Mouse (Mus musculus) intestine, embryonic 14.5 days (tissue): ENCODE results near the gene Itprip. TPM values are rescaled to one million over a fixed set of nuclear protein-coding genes. Genes with fewer than 3 reads are reported as not detected.
A peak's percentile ranks its signal among the peaks of the same experiment; 100 is the strongest.

ENCODE experiments used
- ATAC-seq: fragments of 200-750 bp; cut with Nextera tagmentation; replicated peaks from 2 replicates; pipeline ENCODE4 v1.8.0; 2017; ENCODE audit warnings: low read depth, moderate number of reproducible peaks, moderate TSS enrichment, moderate library complexity; ENCODE audit not compliant: low FRiP score, low TSS enrichment
- DNase-seq: peaks from one replicate; pipeline ENCODE4 v3.0.0-alpha.2; 2018; ENCODE audit warnings: low spot score
- H3K27ac ChIP-seq: fragments of 300-500 bp; sonication (generic); 2 replicates; pipeline ENCODE4 v1.5.1; 2014; ENCODE audit warnings: low read depth, mild to moderate bottlenecking, control low read depth
- H3K27me3 ChIP-seq: fragments of 300-500 bp; sonication (generic); replicated peaks from 2 replicates; pipeline ENCODE4 v1.6.1; 2014; ENCODE audit warnings: low read length, control low read depth; ENCODE audit not compliant: control insufficient read depth, insufficient read depth
- H3K36me3 ChIP-seq: fragments of 300-500 bp; sonication (generic); 2 replicates; pipeline ENCODE4 v1.6.1; 2014; ENCODE audit warnings: low read length, control low read depth; ENCODE audit not compliant: control insufficient read depth, insufficient read depth
- H3K4me1 ChIP-seq: fragments of 300-500 bp; sonication (generic); replicated peaks from 2 replicates; pipeline ENCODE4 v1.6.1; 2014; ENCODE audit warnings: low read length, control low read depth, mixed read lengths; ENCODE audit not compliant: control insufficient read depth, insufficient read depth
- H3K4me2 ChIP-seq: fragments of 300-500 bp; sonication (generic); 2 replicates; pipeline ENCODE4 v1.6.1; 2014; ENCODE audit warnings: low read length
- H3K4me3 ChIP-seq: fragments of 300-500 bp; sonication (generic); 2 replicates; pipeline ENCODE4 v1.5.1; 2014; ENCODE audit warnings: low read depth, low read length, control low read depth, mixed read lengths
- H3K9ac ChIP-seq: fragments of 300-500 bp; sonication (generic); 2 replicates; pipeline ENCODE4 v1.6.1; 2014; ENCODE audit warnings: mild to moderate bottlenecking, low read length
- H3K9me3 ChIP-seq: fragments of 300-500 bp; sonication (generic); 2 replicates; pipeline ENCODE4 v1.6.1; 2016; ENCODE audit warnings: low read length, control low read depth; ENCODE audit not compliant: control insufficient read depth
- WGBS: fragments of 180-500 bp; shearing (Covaris S2); extraction: QIAGEN DNeasy Blood & Tissue Kit; methylation state at CpG from one replicate; pipeline ENCODE4 v1.1.7; 2014; 5-methylcytosine and 5-hydroxymethylcytosine counted together
- polyA plus RNA-seq: library from polyadenylated mRNA; unstranded; fragments of >200 nt; fragmentation: Nextera tagmentation; extraction: Ambion mirVana; gene quantifications from 2 replicates; pipeline ENCODE4 v1.2.1, GENCODE M21; 2014

The Itprip gene
- polyA plus RNA-seq, 1 experiment from 2014 or later = 9.9 TPM

- Histone ChIP-seq H3K9ac (peak overlapping the region; percentile 34), H3K9me3 (no peaks in the 10 kb centered on the region), H3K4me3 (peak overlapping the region; percentile 6; the same call in 1 of the 2 replicates), H3K36me3 (0 out of 2 replicates have a peak, but pooled peaks cover 4% of the 10 kb centered on the region), H3K4me1 (peaks cover 19% of the 10 kb centered on the region), H3K4me2 (peak overlapping the region; percentile 43), H3K27me3 (no peaks in the 10 kb centered on the region), H3K27ac (no peak overlapping the region)
- DNase-seq = no peak
- WGBS = 8% methylated on average over 10 of the region's 10 CpGs
- peak; percentile 47; the same call in 1 of the 2 replicates for ATAC-seq
Observed at GRCm38 (mm10) chr19:47909387-47910116, 9.5 kb downstream of the Itprip start.

GRCm38 (mm10) chr19:47908961-47909371, 10.1 kb downstream of the Itprip start:
- ATAC-seq (no peak), DNase-seq (no peak)
- no peak overlapping the region for H3K9ac ChIP-seq
- H3K4me1 ChIP-seq = peaks cover 19% of the 10 kb centered on the region
- no peak overlapping the region for H3K4me3 ChIP-seq
- no peaks in the 10 kb centered on the region for H3K27me3 ChIP-seq
- H3K9me3 ChIP-seq = no peaks in the 10 kb centered on the region
- H3K4me2 ChIP-seq = no peak overlapping the region
- H3K27ac ChIP-seq = no peak overlapping the region
- H3K36me3 ChIP-seq = no peaks in the 10 kb centered on the region
- WGBS = 23% methylated on average over 6 of the region's 6 CpGs

- Histone ChIP-seq H3K9ac (no peak overlapping the region), H3K4me1 (peaks cover 28% of the 10 kb centered on the region), H3K36me3 (no peaks in the 10 kb centered on the region), H3K4me2 (no peak overlapping the region), H3K27me3 (no peaks in the 10 kb centered on the region), H3K27ac (no peak overlapping the region), H3K4me3 (no peak overlapping the region), H3K9me3 (no peaks in the 10 kb centered on the region)
- DNase-seq (no peak), ATAC-seq (no peak)
- 91% methylated on average over 9 of the region's 9 CpGs for WGBS
Observed at GRCm38 (mm10) chr19:47907596-47907995, 11.5 kb downstream of the Itprip start.

DNA sequence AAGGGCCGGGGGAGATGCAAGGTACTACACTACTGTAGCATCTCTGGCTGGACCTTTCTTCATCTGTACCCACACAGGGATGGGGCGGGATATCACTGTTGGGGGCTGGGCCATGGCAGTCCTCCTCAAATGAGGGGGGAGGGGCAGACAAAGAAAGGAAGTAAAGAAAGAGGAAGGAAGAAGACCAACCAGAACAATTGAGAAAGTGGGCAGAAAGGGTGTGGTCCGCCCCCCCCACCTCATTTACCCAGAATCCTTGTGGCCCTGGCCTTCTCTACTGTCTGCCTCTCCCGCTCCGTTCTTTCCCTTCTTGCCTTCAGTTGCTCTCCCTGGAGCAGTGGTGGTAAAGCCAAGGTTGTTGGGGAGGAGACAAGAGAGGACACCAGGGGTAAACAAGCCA, 13.5 kb downstream of the Itprip start:
- Histone ChIP-seq H3K36me3 (no peaks in the 10 kb centered on the region), H3K9me3 (no peaks in the 10 kb centered on the region), H3K9ac (no peak overlapping the region), H3K4me3 (no peak overlapping the region), H3K27ac (no peak overlapping the region), H3K27me3 (no peaks in the 10 kb centered on the region), H3K4me2 (no peak overlapping the region), H3K4me1 (peaks cover 27% of the 10 kb centered on the region)
- ATAC-seq = no peak
- DNase-seq = no peak
- 79% methylated on average over 5 of the region's 5 CpGs for WGBS

- Histone ChIP-seq H3K9ac (no peak overlapping the region), H3K27me3 (no peaks in the 10 kb centered on the region), H3K9me3 (no peaks in the 10 kb centered on the region), H3K4me2 (no peak overlapping the region), H3K27ac (no peak overlapping the region), H3K4me1 (peaks cover 27% of the 10 kb centered on the region), H3K4me3 (no peak overlapping the region), H3K36me3 (no peaks in the 10 kb centered on the region)
- no peak for DNase-seq
- WGBS = 72% methylated on average over 4 of the region's 4 CpGs
- ATAC-seq = no peak
Observed at GRCm38 (mm10) chr19:47905081-47905480, 14.0 kb downstream of the Itprip start.

GRCm38 (mm10) chr19:47903679-47904078, 15.4 kb downstream of the Itprip start:
- H3K36me3 ChIP-seq = 0 out of 2 replicates have a peak, but pooled peaks cover 1% of the 10 kb centered on the region
- no peaks in the 10 kb centered on the region for H3K27me3 ChIP-seq
- H3K9ac ChIP-seq = no peak overlapping the region
- H3K4me1 ChIP-seq = peaks cover 15% of the 10 kb centered on the region
- 70% methylated on average over 4 of the region's 4 CpGs for WGBS
- H3K4me3 ChIP-seq = no peak overlapping the region
- no peaks in the 10 kb centered on the region for H3K9me3 ChIP-seq
- no peak overlapping the region for H3K27ac ChIP-seq
- ATAC-seq (no peak), DNase-seq (no peak)
- H3K4me2 ChIP-seq = no peak overlapping the region

- H3K9me3 ChIP-seq = no peaks in the 10 kb centered on the region
- H3K36me3 ChIP-seq = peaks cover 7% of the 10 kb centered on the region; the same call in 1 of the 2 replicates
- H3K4me3 ChIP-seq = no peak overlapping the region
- H3K4me1 ChIP-seq = peaks cover 15% of the 10 kb centered on the region
- DNase-seq = no peak
- no peak overlapping the region for H3K9ac ChIP-seq
- H3K27me3 ChIP-seq = no peaks in the 10 kb centered on the region
- H3K27ac ChIP-seq = peak overlapping the region; percentile 27; the same call in 1 of the 2 replicates
- WGBS = 62% methylated on average over 13 of the region's 13 CpGs
- no peak overlapping the region for H3K4me2 ChIP-seq
- ATAC-seq = no peak
Observed at GRCm38 (mm10) chr19:47902316-47903201, 16.5 kb downstream of the Itprip start.

GRCm38 (mm10) chr19:47900558-47900957, 18.5 kb downstream of the Itprip start:
- ATAC-seq (no peak), DNase-seq (no peak)
- Histone ChIP-seq H3K9ac (no peak overlapping the region), H3K9me3 (no peaks in the 10 kb centered on the region), H3K4me1 (peaks cover 15% of the 10 kb centered on the region), H3K27ac (no peak overlapping the region), H3K4me3 (no peak overlapping the region), H3K4me2 (no peak overlapping the region), H3K27me3 (no peaks in the 10 kb centered on the region), H3K36me3 (peaks cover 27% of the 10 kb centered on the region)
- 81% methylated on average over 10 of the region's 10 CpGs for WGBS
